In genomic region chrX:71050677-71051311, GRCm38 (mm10) we compare ENCODE assay signal across 10 mouse cellular contexts. TPM values are rescaled to one million over a fixed set of nuclear protein-coding genes. Genes with fewer than 3 reads are reported as not detected.
DNase-seq lines count a peak whose midpoint lies in the region; ATAC-seq and TF ChIP-seq lines count a peak whose summit lies in the region.
"Had no signal": no experiment of that assay in that cellular context is flagged by ENCODE, and none has a peak within 500 bp of the region (broad histone marks: within the 10 kb centered on the region; RNA-seq: fewer than 3 reads in every experiment).

No protein-coding gene starts in this region.

- TF ChIP-seq CTCF in forebrain, postnatal 0 days (IDR thresholded peaks at IDR 0.05; ENCODE audit: low read depth), result no peak
- no peak for TF ChIP-seq CTCF in olfactory bulb, adult 2 months (IDR thresholded peaks at IDR 0.05; ENCODE audit: insufficient read depth, low read depth, low read length)

- TF ChIP-seq POLR2A in olfactory bulb, adult 2 months (IDR thresholded peaks at IDR 0.05; ENCODE audit: insufficient read depth, low read depth, low read length), result no peak

- 27% methylated on average over 26 of the region's 26 CpGs for WGBS in forebrain, postnatal 0 days
- 19% methylated on average over 26 of the region's 26 CpGs for WGBS in hindbrain, embryonic 14.5 days
- WGBS in limb, embryonic 13.5 days, result 19% methylated on average over 26 of the region's 26 CpGs
- 15% methylated on average over 26 of the region's 26 CpGs for WGBS in olfactory bulb, adult 2 months

- H3K9ac ChIP-seq in forebrain, postnatal 0 days, result peak overlapping the region; percentile 56
- H3K9ac ChIP-seq in hindbrain, embryonic 14.5 days, result peak overlapping the region; percentile 63
- peak overlapping the region; percentile 53; the same call in 1 of the 2 replicates for H3K9ac ChIP-seq in limb, embryonic 13.5 days

- H3K4me3 ChIP-seq in brown adipose tissue, adult 24 weeks (ENCODE audit: insufficient read depth, low read depth, low read length), result peak overlapping the region; percentile 85
- peak overlapping the region; percentile 47 for H3K4me3 ChIP-seq in forebrain, postnatal 0 days (ENCODE audit: low read depth, low read length)
- peak overlapping the region; percentile 56 for H3K4me3 ChIP-seq in hindbrain, embryonic 14.5 days (replicated peaks; ENCODE audit: low read length)
- H3K4me3 ChIP-seq in limb, embryonic 13.5 days, result peak overlapping the region; percentile 49
- H3K4me3 ChIP-seq in olfactory bulb, adult 2 months (ENCODE audit: insufficient read depth, low read depth, low read length), result peak overlapping the region; percentile 64
- H3K4me3 ChIP-seq: erythroblast, embryonic 14.5 days had no signal

- H3K4me1 ChIP-seq in brown adipose tissue, adult 24 weeks (ENCODE audit: control insufficient read depth, insufficient read depth, insufficient read length, low read length), result peaks cover 2% of the 10 kb centered on the region; the same call in 1 of the 2 replicates
- H3K4me1 ChIP-seq in forebrain, postnatal 0 days (ENCODE audit: insufficient read depth), result no peaks in the 10 kb centered on the region
- no peaks in the 10 kb centered on the region; the same call in 1 of the 2 replicates for H3K4me1 ChIP-seq in hindbrain, embryonic 14.5 days (replicated peaks; ENCODE audit: control insufficient read depth, insufficient read depth, low read length)
- H3K4me1 ChIP-seq in limb, embryonic 13.5 days, result no peaks in the 10 kb centered on the region
- peaks cover 7% of the 10 kb centered on the region for H3K4me1 ChIP-seq in olfactory bulb, adult 2 months (ENCODE audit: control insufficient read depth, insufficient read depth, low read length)

- peak; percentile 34 for DNase-seq in cerebellum, adult 11 months
- peak; percentile 27 for DNase-seq in forebrain, postnatal 0 days
- DNase-seq in hindbrain, embryonic 14.5 days (ENCODE audit: low spot score), result peak; percentile 24
- no peak for DNase-seq in spleen, postnatal 10 days (ENCODE audit: low spot score in 2 of 2)

- no peaks in the 10 kb centered on the region for H3K27me3 ChIP-seq in forebrain, postnatal 0 days (ENCODE audit: insufficient read depth, low read length)
- no peaks in the 10 kb centered on the region for H3K27me3 ChIP-seq in hindbrain, embryonic 14.5 days (ENCODE audit: control insufficient read depth, insufficient read depth, low read length)
- peaks cover 78% of the 10 kb centered on the region for H3K27me3 ChIP-seq in limb, embryonic 13.5 days

- ATAC-seq in cerebellum, adult (ENCODE audit: insufficient number of reproducible peaks, low FRiP score, low TSS enrichment), result no peak
- ATAC-seq in forebrain, postnatal 0 days, result peak; percentile 10
- ATAC-seq in hindbrain, embryonic 14.5 days (ENCODE audit: low FRiP score), result peak; percentile 9; the same call in 1 of the 2 replicates
- no peak for ATAC-seq in limb, embryonic 13.5 days (ENCODE audit: low FRiP score, low read depth)

- H3K9me3 ChIP-seq in forebrain, postnatal 0 days (ENCODE audit: low read length), result no peaks in the 10 kb centered on the region
- no peaks in the 10 kb centered on the region for H3K9me3 ChIP-seq in hindbrain, embryonic 14.5 days (ENCODE audit: control insufficient read depth, low read length)
- no peaks in the 10 kb centered on the region for H3K9me3 ChIP-seq in limb, embryonic 13.5 days

- H3K36me3 ChIP-seq in forebrain, postnatal 0 days (ENCODE audit: insufficient read depth), result no peaks in the 10 kb centered on the region
- no peaks in the 10 kb centered on the region for H3K36me3 ChIP-seq in hindbrain, embryonic 14.5 days (replicated peaks; ENCODE audit: control insufficient read depth, insufficient read depth)
- no peaks in the 10 kb centered on the region for H3K36me3 ChIP-seq in limb, embryonic 13.5 days

- H3K27ac ChIP-seq in brown adipose tissue, adult 24 weeks (replicated peaks; ENCODE audit: low read depth, low read length), result peak overlapping the region; percentile 72; the same call in 1 of the 2 replicates
- peak overlapping the region; percentile 70 for H3K27ac ChIP-seq in forebrain, postnatal 0 days (ENCODE audit: low read depth, low read length)
- H3K27ac ChIP-seq in hindbrain, embryonic 14.5 days, result peak overlapping the region; percentile 82
- H3K27ac ChIP-seq in limb, embryonic 13.5 days, result no peak overlapping the region
- peak overlapping the region; percentile 91 for H3K27ac ChIP-seq in olfactory bulb, adult 2 months (ENCODE audit: insufficient read depth, low read depth, low read length)

- peak overlapping the region; percentile 72 for H3K4me2 ChIP-seq in forebrain, postnatal 0 days (ENCODE audit: low read depth)
- peak overlapping the region; percentile 73 for H3K4me2 ChIP-seq in hindbrain, embryonic 14.5 days (replicated peaks)
- H3K4me2 ChIP-seq in limb, embryonic 13.5 days (replicated peaks), result peak overlapping the region; percentile 72

RNA-seq across cellular contexts. Expression of gene Mamld1, which starts 0.7 kb away (rescaled TPM):
- 5.8 and 14.1 TPM in 2 replicates for polyA plus RNA-seq in brown adipose tissue, adult 24 weeks (2012; ENCODE audit: insufficient read depth, insufficient read length, missing spikeins)
- 6.8 and 7.0 TPM in 2 replicates for total RNA-seq in forebrain, postnatal 0 days (2014; rRNA removed)
- 4.7 and 5.0 TPM in 2 replicates for polyA plus RNA-seq in forebrain, postnatal 0 days (2015; fragmentation: Nextera tagmentation; extraction: Ambion mirVana)
- 10.1 and 10.9 TPM in 2 replicates for polyA plus RNA-seq in hindbrain, embryonic 14.5 days (2014; fragmentation: Nextera tagmentation; extraction: Ambion mirVana)
- polyA plus RNA-seq in limb, embryonic 13.5 days (2015; fragmentation: Nextera tagmentation; extraction: Ambion mirVana), result 1.2 and 2.0 TPM in 2 replicates
- polyA plus RNA-seq in olfactory bulb, adult 2 months (2012; ENCODE audit: insufficient read depth, insufficient read length, low replicate concordance, missing spikeins), result not detected in 2 replicates
- total RNA-seq: neutrophil, adult 5-6 weeks had no signal
- polyA plus RNA-seq: erythroblast, embryonic 14.5 days had no signal

Comparison
In these comparisons a context has a peak if more than half of its experiments do, and no peak if none do; other contexts are left out.
1. DNase-seq: peak in cerebellum, adult 11 months (single experiment), forebrain, postnatal 0 days (single experiment) and hindbrain, embryonic 14.5 days (single experiment); none in spleen, postnatal 10 days (0 of 2).
2. ATAC-seq: peak in forebrain, postnatal 0 days (single experiment) and hindbrain, embryonic 14.5 days (single experiment); none in cerebellum, adult (single experiment) and limb, embryonic 13.5 days (single experiment).
3. Peak in every context shown above with its lines, with median percentiles within 50 percentile points of each other: H3K4me3 ChIP-seq, H3K4me2 ChIP-seq and H3K9ac ChIP-seq.